Mouse (Mus musculus) bone marrow macrophage, adult 2 months (primary cell): ENCODE results near the gene Ap1m2.

Source experiments
- CTCF ChIP-seq: IDR thresholded peaks from 2 replicates; pipeline ENCODE4 v1.5.1; 2012; ENCODE audit warnings: low read depth, mild to moderate bottlenecking, low read length, moderate library complexity
- POLR2A ChIP-seq: IDR thresholded peaks from 2 replicates; pipeline ENCODE4 v1.6.1; 2012; ENCODE audit warnings: mild to moderate bottlenecking, low read depth, low read length, borderline replicate concordance

DNA sequence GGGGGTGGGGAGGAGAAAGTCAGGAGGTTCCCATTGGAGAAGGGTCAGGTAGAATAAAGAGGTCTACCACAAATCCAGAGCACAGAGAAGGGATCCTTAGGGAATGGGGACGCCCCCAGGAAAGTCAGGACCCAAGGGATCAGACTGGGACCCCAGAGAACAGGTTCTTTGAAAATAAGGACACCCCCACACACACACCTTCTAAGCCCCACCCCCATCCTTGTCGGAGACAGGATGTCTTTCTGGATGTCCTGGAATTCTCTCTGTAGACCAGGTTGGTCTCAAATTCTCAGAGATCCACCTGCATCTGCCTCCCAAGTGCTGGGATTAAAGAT is 22.8 kb downstream of the Ap1m2 start:
- TF ChIP-seq CTCF (no peak), POLR2A (no peak)
